Mouse (Mus musculus): ENCODE data around the gene Nova2. TPM values are rescaled to one million over a fixed set of nuclear protein-coding genes. Genes with fewer than 3 reads are reported as not detected.

Nova2 gene
- polyA plus RNA-seq, 1 experiment from 2014 or later, result 9.1 TPM

DNA sequence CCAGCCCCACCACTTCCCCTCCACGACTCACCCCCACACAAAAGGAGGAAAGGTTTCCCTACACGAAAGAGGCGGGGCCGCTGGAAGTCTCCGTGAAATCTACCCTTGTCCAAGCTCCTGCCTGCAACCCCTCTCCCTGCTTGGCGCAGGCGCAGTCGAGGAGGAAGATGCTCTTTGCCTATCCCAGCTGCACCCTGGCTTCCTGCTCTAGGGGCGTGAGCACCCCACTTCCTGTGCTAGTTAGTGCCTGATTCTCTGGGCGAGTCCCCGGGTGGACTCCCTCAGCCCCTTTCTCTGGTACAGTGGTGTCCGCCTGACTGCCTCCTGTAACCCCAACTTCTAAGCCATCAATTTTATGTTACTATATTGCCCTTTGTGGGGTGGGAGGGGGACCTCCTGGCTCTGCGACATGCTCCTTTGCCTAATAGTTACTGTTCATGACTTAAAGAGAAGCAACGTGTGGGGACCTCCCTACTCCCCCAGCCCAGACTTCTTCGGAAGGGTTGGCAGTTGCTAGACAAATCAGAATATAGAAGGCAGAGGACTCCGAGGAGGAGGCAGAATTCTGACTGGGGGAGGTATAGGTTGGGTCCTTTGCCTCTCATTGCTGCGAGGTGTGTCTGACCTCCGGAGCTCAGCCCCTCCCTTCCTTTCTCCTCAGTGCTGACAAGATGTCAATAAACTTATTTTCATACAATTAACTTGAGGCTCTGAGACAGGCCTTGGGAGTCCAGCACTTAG is 75.5 kb downstream of the Nova2 start:
- peak overlapping the region; percentile 38 for H3K4me2 ChIP-seq
- no peak for DNase-seq (ENCODE audit: low spot score, missing footprints)
- no peaks in the 10 kb centered on the region for H3K9me3 ChIP-seq (ENCODE audit: control insufficient read depth, low read length)
- H3K27me3 ChIP-seq (ENCODE audit: control insufficient read depth, insufficient read depth, low read length), result no peaks in the 10 kb centered on the region
- peak overlapping the region; percentile 22 for H3K4me3 ChIP-seq (ENCODE audit: low read depth, low read length)
- peaks cover 29% of the 10 kb centered on the region for H3K4me1 ChIP-seq (ENCODE audit: control insufficient read depth, insufficient read depth, low read length)
- peaks cover 10% of the 10 kb centered on the region; the same call in 1 of the 2 replicates for H3K36me3 ChIP-seq (ENCODE audit: control insufficient read depth, insufficient read depth, low read length)
- peak overlapping the region; percentile 51; the same call in 1 of the 2 replicates for H3K9ac ChIP-seq (ENCODE audit: low read length)
- H3K27ac ChIP-seq (ENCODE audit: low read depth, low read length), result no peak overlapping the region
- 36% methylated on average over 18 of the region's 18 CpGs for WGBS
- ATAC-seq (ENCODE audit: low FRiP score), result no peak

GRCm38 (mm10) chr7:19001807-19002085 is 76.1 kb downstream of the Nova2 start:
- ATAC-seq (ENCODE audit: low FRiP score), result no peak
- Histone ChIP-seq H3K4me2 (no peak overlapping the region), H3K9me3 (ENCODE audit: control insufficient read depth, low read length) (no peaks in the 10 kb centered on the region), H3K27ac (ENCODE audit: low read depth, low read length) (no peak overlapping the region), H3K36me3 (ENCODE audit: control insufficient read depth, insufficient read depth, low read length) (peaks cover 10% of the 10 kb centered on the region; the same call in 1 of the 2 replicates), H3K27me3 (ENCODE audit: control insufficient read depth, insufficient read depth, low read length) (no peaks in the 10 kb centered on the region), H3K4me1 (ENCODE audit: control insufficient read depth, insufficient read depth, low read length) (peaks cover 32% of the 10 kb centered on the region), H3K4me3 (ENCODE audit: low read depth, low read length) (no peak overlapping the region), H3K9ac (ENCODE audit: low read length) (no peak overlapping the region)
- no peak for DNase-seq (ENCODE audit: low spot score, missing footprints)
- WGBS, result 73% methylated on average over 3 of the region's 3 CpGs

DNA sequence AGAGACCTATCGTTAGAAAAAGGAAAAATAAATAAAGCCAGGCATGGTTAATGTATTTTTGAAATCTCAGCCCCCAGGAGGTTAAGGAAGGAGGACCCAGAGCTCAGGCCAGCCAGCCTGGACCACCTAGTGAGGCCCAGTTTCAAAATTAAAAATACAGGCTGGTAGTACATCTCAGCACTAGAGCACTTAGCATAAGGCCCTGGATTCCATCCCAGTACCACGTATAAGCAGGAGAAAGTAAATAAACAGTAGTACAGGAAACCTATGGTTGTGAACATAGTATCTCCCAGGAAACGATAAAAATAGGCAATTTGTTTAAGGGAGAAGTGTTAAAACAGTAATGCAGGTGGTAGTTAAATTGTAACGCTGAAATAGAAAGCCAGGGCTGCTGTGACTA is 76.4 kb downstream of the Nova2 start:
- H3K9me3 ChIP-seq (ENCODE audit: control insufficient read depth, low read length), result no peaks in the 10 kb centered on the region
- WGBS, result 49% methylated on average over 4 of the region's 4 CpGs
- H3K36me3 ChIP-seq (ENCODE audit: control insufficient read depth, insufficient read depth, low read length), result peaks cover 10% of the 10 kb centered on the region; the same call in 1 of the 2 replicates
- peaks cover 32% of the 10 kb centered on the region for H3K4me1 ChIP-seq (ENCODE audit: control insufficient read depth, insufficient read depth, low read length)
- H3K27ac ChIP-seq (ENCODE audit: low read depth, low read length), result no peak overlapping the region
- H3K4me2 ChIP-seq, result peak overlapping the region; percentile 60
- ATAC-seq (ENCODE audit: low FRiP score) (no peak), DNase-seq (ENCODE audit: low spot score, missing footprints) (no peak)
- peak overlapping the region; percentile 33 for H3K4me3 ChIP-seq (ENCODE audit: low read depth, low read length)
- peak overlapping the region; percentile 79 for H3K9ac ChIP-seq (ENCODE audit: low read length)
- H3K27me3 ChIP-seq (ENCODE audit: control insufficient read depth, insufficient read depth, low read length), result no peaks in the 10 kb centered on the region

DNA sequence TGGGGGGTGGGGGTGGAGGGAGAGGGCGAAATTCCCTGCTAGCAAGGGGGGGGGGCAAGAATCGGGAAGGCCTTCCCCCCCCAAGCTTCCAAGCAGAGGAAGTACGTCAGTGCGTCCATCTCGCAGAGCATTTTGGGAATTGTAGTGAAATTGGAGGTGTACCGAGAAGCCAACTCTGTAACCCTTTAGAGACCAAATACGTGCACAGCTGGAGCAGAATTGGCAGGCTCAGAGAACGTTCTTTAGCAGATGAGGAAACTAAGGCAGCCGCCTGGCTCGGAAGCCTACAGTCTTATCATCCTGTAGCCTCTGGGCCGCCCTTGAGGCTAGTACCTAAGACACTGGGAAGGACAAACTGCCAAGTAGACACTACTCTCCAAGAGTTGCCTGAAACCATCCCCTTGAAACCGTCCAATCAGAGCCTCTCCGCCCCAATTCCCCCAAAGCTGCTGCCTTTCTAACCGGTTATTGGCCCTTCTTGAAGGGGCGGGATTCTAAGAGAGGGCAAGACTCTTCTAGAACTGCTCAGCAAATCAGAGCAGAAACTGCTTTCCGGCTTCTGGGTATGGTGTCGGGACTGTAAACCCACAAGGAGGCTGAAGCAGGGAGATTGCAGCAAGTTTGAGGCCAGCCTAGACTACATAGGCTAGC is 77.3 kb downstream of the Nova2 start:
- Histone ChIP-seq H3K9me3 (ENCODE audit: control insufficient read depth, low read length) (no peaks in the 10 kb centered on the region), H3K27me3 (ENCODE audit: control insufficient read depth, insufficient read depth, low read length) (no peaks in the 10 kb centered on the region), H3K36me3 (ENCODE audit: control insufficient read depth, insufficient read depth, low read length) (peaks cover 10% of the 10 kb centered on the region; the same call in 1 of the 2 replicates), H3K4me2 (peak overlapping the region; percentile 60), H3K9ac (ENCODE audit: low read length) (peak overlapping the region; percentile 79), H3K27ac (ENCODE audit: low read depth, low read length) (no peak overlapping the region), H3K4me1 (ENCODE audit: control insufficient read depth, insufficient read depth, low read length) (peaks cover 32% of the 10 kb centered on the region), H3K4me3 (ENCODE audit: low read depth, low read length) (peak overlapping the region; percentile 33)
- WGBS, result 2% methylated on average over 17 of the region's 17 CpGs
- peak; percentile 98 for DNase-seq (ENCODE audit: low spot score, missing footprints)
- peak; percentile 60 for ATAC-seq (ENCODE audit: low FRiP score)

DNA sequence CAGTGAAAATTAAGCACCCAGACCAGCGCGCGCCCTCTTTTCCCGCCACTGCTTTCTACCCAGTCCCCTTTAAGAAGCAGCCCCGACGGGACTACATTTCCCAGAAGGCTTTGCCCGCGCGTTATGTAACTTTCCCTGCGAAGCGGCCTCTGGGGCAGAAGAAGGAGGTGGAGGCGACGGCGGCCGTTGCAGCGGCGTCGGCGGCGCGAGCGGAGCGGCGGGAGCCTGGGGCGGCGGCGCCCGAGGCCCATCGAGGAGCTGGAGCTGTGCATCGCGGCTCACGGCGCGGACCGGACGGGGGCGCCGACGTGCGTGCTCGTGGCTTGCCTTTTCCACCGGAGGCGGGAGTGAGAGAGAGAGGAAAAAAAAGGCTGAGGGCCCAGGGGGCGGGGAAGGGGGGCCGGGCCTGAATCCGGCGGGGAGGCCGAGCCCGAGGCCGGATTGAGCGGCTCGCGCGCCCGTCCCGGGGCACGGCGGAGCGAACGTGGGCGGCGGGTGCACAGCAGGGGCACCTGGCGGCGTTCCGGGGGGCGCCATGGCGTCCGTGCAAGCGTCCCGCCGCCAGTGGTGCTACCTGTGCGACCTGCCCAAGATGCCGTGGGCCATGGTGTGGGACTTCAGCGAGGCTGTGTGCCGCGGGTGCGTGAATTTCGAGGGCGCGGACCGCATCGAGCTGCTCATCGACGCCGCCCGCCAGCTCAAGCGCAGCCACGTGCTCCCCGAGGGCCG is 78.4 kb downstream of the Nova2 start, which contains the start of gene Irf2bp1:
Gene Irf2bp1 (plus strand): TSS at position 143 of the 729 bp plus-strand sequence.
- Histone ChIP-seq H3K9me3 (ENCODE audit: control insufficient read depth, low read length) (no peaks in the 10 kb centered on the region), H3K27ac (ENCODE audit: low read depth, low read length) (peak within 1 kb of the TSS; percentile 87), H3K9ac (ENCODE audit: low read length) (peak within 1 kb of the TSS; percentile 89), H3K27me3 (ENCODE audit: control insufficient read depth, insufficient read depth, low read length) (no peaks in the 10 kb centered on the region), H3K4me2 (peak within 1 kb of the TSS; percentile 99), H3K36me3 (ENCODE audit: control insufficient read depth, insufficient read depth, low read length) (peaks cover 10% of the 10 kb centered on the region; the same call in 1 of the 2 replicates), H3K4me1 (ENCODE audit: control insufficient read depth, insufficient read depth, low read length) (peaks cover 30% of the 10 kb centered on the region), H3K4me3 (ENCODE audit: low read depth, low read length) (peak within 1 kb of the TSS; percentile 89)
- ATAC-seq (ENCODE audit: low FRiP score), result peak; percentile 74
- peak; percentile 99 for DNase-seq (ENCODE audit: low spot score, missing footprints)
- 1% methylated on average over 85 of the region's 90 CpGs for WGBS

DNA sequence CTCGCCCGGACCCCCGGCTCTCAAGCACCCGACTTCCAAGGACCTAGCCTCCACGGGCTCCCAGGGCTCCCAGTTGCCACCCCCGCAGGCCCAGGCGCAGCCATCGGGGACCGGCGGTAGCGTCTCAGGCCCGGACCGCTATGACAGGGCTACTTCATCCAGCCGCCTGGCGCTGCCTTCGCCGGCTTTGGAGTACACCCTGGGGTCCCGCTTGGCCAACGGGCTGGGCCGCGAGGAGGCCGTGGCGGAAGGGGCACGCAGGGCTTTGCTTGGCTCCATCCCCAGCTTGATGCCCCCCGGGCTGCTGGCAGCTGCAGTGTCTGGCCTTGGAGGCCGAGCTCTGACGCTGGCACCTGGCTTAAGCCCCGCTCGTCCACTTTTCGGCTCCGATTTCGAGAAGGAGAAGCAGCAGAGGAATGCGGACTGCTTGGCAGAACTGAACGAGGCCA is 79.0 kb downstream of the Nova2 start:
- peak overlapping the region; percentile 89 for H3K9ac ChIP-seq (ENCODE audit: low read length)
- H3K27me3 ChIP-seq (ENCODE audit: control insufficient read depth, insufficient read depth, low read length), result no peaks in the 10 kb centered on the region
- no peaks in the 10 kb centered on the region for H3K9me3 ChIP-seq (ENCODE audit: control insufficient read depth, low read length)
- peak overlapping the region; percentile 99 for H3K4me2 ChIP-seq
- H3K36me3 ChIP-seq (ENCODE audit: control insufficient read depth, insufficient read depth, low read length), result peaks cover 10% of the 10 kb centered on the region; the same call in 1 of the 2 replicates
- ATAC-seq (ENCODE audit: low FRiP score) (no peak; the same call in 1 of the 2 replicates), DNase-seq (ENCODE audit: low spot score, missing footprints) (peak; percentile 93)
- peaks cover 29% of the 10 kb centered on the region for H3K4me1 ChIP-seq (ENCODE audit: control insufficient read depth, insufficient read depth, low read length)
- WGBS, result 9% methylated on average over 29 of the region's 34 CpGs
- no peak overlapping the region for H3K27ac ChIP-seq (ENCODE audit: low read depth, low read length)
- peak overlapping the region; percentile 89 for H3K4me3 ChIP-seq (ENCODE audit: low read depth, low read length)

- no peaks in the 10 kb centered on the region for H3K9me3 ChIP-seq (ENCODE audit: control insufficient read depth, low read length)
- H3K9ac ChIP-seq (ENCODE audit: low read length), result no peak overlapping the region
- H3K36me3 ChIP-seq (ENCODE audit: control insufficient read depth, insufficient read depth, low read length), result peaks cover 10% of the 10 kb centered on the region; the same call in 1 of the 2 replicates
- H3K27ac ChIP-seq (ENCODE audit: low read depth, low read length), result no peak overlapping the region
- H3K4me2 ChIP-seq, result peak overlapping the region; percentile 99
- H3K27me3 ChIP-seq (ENCODE audit: control insufficient read depth, insufficient read depth, low read length), result no peaks in the 10 kb centered on the region
- no peak for ATAC-seq (ENCODE audit: low FRiP score)
- WGBS, result 83% methylated on average over 34 of the region's 34 CpGs
- peaks cover 29% of the 10 kb centered on the region for H3K4me1 ChIP-seq (ENCODE audit: control insufficient read depth, insufficient read depth, low read length)
- peak overlapping the region; percentile 89 for H3K4me3 ChIP-seq (ENCODE audit: low read depth, low read length)
- no peak for DNase-seq (ENCODE audit: low spot score, missing footprints)
Observed at GRCm38 (mm10) chr7:19005417-19006121, 79.9 kb downstream of the Nova2 start.

GRCm38 (mm10) chr7:19006476-19006875 is 80.8 kb downstream of the Nova2 start:
- Histone ChIP-seq H3K36me3 (ENCODE audit: control insufficient read depth, insufficient read depth, low read length) (peaks cover 10% of the 10 kb centered on the region; the same call in 1 of the 2 replicates), H3K4me3 (ENCODE audit: low read depth, low read length) (no peak overlapping the region), H3K4me1 (ENCODE audit: control insufficient read depth, insufficient read depth, low read length) (peaks cover 25% of the 10 kb centered on the region), H3K9ac (ENCODE audit: low read length) (no peak overlapping the region), H3K4me2 (peak overlapping the region; percentile 12; the same call in 1 of the 2 replicates), H3K9me3 (ENCODE audit: control insufficient read depth, low read length) (no peaks in the 10 kb centered on the region), H3K27ac (ENCODE audit: low read depth, low read length) (no peak overlapping the region), H3K27me3 (ENCODE audit: control insufficient read depth, insufficient read depth, low read length) (no peaks in the 10 kb centered on the region)
- 10% methylated on average over 12 of the region's 12 CpGs for WGBS
- DNase-seq (ENCODE audit: low spot score, missing footprints) (peak; percentile 97), ATAC-seq (ENCODE audit: low FRiP score) (no peak)
